Mouse (Mus musculus) hindbrain, postnatal 0 days (tissue): ENCODE data around the gene Degs2. TPM values are rescaled to one million over a fixed set of nuclear protein-coding genes. Genes with fewer than 3 reads are reported as not detected.

Experiments used
- ATAC-seq: fragments of 200-750 bp; cut with Nextera tagmentation; 2 replicates; pipeline ENCODE4 v1.8.0; 2017; ENCODE audit warnings: mild to moderate bottlenecking, moderate TSS enrichment, moderate library complexity
- DNase-seq: peaks from one replicate; pipeline ENCODE4 v3.0.0-alpha.2; 2015; ENCODE audit warnings: low spot score
- H3K27ac ChIP-seq: fragments of 300-500 bp; sonication (generic); 2 replicates; pipeline ENCODE4 v1.5.1; 2014; ENCODE audit warnings: mild to moderate bottlenecking
- H3K27me3 ChIP-seq: fragments of 300-500 bp; sonication (generic); 2 replicates; pipeline ENCODE4 v1.6.1; 2014; ENCODE audit warnings: low read length, mixed read lengths; ENCODE audit not compliant: insufficient read depth
- H3K36me3 ChIP-seq: fragments of 300-500 bp; sonication (generic); 2 replicates; pipeline ENCODE4 v1.6.1; 2014; ENCODE audit warnings: low read length, mixed read lengths; ENCODE audit not compliant: insufficient read depth
- H3K4me1 ChIP-seq: fragments of 300-500 bp; sonication (generic); 2 replicates; pipeline ENCODE4 v1.6.1; 2014; ENCODE audit warnings: antibody characterized with exemption, low read length, mixed read lengths; ENCODE audit not compliant: insufficient read depth
- H3K4me2 ChIP-seq: fragments of 300-500 bp; sonication (generic); 2 replicates; pipeline ENCODE4 v1.6.1; 2014; ENCODE audit warnings: low read depth, mild to moderate bottlenecking, low read length, moderate library complexity, mixed read lengths
- H3K4me3 ChIP-seq: fragments of 300-500 bp; sonication (generic); 2 replicates; pipeline ENCODE4 v1.5.1; 2014; ENCODE audit warnings: low read length
- H3K9ac ChIP-seq: fragments of 300-500 bp; sonication (generic); replicated peaks from 2 replicates; pipeline ENCODE4 v1.6.1; 2014; ENCODE audit warnings: mild to moderate bottlenecking, low read length, moderate library complexity, mixed read lengths
- H3K9me3 ChIP-seq: fragments of 300-500 bp; sonication (generic); 2 replicates; pipeline ENCODE4 v1.6.1; 2016; ENCODE audit warnings: low read length, mixed read lengths
- CTCF ChIP-seq: IDR thresholded peaks from 2 replicates; pipeline ENCODE4 v1.5.1; 2016; ENCODE audit warnings: antibody characterized with exemption, control low read depth, low read depth
- whole genome bisulfite sequencing: fragments of 180-500 bp; shearing (Covaris S2); extraction: QIAGEN DNeasy Blood & Tissue Kit; methylation state at CpG from one replicate; pipeline ENCODE4 v1.1.7; 2014; 5-methylcytosine and 5-hydroxymethylcytosine counted together
- polyA plus RNA-seq: library from polyadenylated mRNA; unstranded; fragments of >200 nt; fragmentation: Nextera tagmentation; extraction: Ambion mirVana; gene quantifications from 2 replicates; pipeline ENCODE4 v1.2.1, GENCODE M21; 2015
- total RNA-seq: library from RNA; depleted of rRNA; stranded (reverse); fragments of >200 nt; gene quantifications from 2 replicates; pipeline ENCODE4 v1.2.3, GENCODE M21; 2014

The Degs2 gene
- total and polyA plus RNA-seq, 2 experiments from 2014 or later, result 0.10 to 0.73 TPM

GRCm38 (mm10) chr12:108689167-108689566 lies 12.9 kb downstream of the Degs2 start:
- ATAC-seq, result no peak
- H3K9me3 ChIP-seq, result no peaks in the 10 kb centered on the region
- no peak for DNase-seq
- H3K4me2 ChIP-seq, result no peak overlapping the region
- H3K36me3 ChIP-seq, result peaks cover 18% of the 10 kb centered on the region
- TF ChIP-seq CTCF, result no peak; the same call in 1 of the 2 replicates
- H3K9ac ChIP-seq, result no peak overlapping the region
- H3K27me3 ChIP-seq, result no peaks in the 10 kb centered on the region
- no peak overlapping the region for H3K27ac ChIP-seq
- H3K4me3 ChIP-seq, result no peak overlapping the region
- 87% methylated on average over 9 of the region's 9 CpGs for WGBS
- no peaks in the 10 kb centered on the region for H3K4me1 ChIP-seq

DNA sequence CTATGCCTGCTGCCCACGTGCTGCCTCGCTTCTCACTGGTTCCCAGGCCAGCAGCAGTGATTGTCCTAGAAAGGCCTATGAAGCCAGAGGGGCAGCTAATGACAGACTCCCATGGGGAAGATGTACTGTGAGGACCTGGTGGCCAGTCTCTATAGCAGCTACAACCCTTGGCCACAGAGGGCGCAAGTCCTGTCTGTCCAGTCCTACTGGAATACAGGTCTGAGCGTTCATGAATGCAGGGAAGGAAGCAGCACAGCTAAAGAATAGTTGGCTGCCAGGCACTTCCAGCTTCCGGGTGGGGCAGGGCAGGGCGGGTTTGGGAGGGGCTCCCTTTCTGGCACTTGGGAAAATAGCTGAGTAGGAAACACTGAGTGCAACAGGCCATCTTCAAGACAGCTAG lies 15.2 kb downstream of the Degs2 start:
- Histone ChIP-seq H3K4me2 (no peak overlapping the region), H3K36me3 (peaks cover 36% of the 10 kb centered on the region), H3K9me3 (no peaks in the 10 kb centered on the region), H3K9ac (no peak overlapping the region), H3K27ac (no peak overlapping the region), H3K27me3 (no peaks in the 10 kb centered on the region), H3K4me1 (no peaks in the 10 kb centered on the region), H3K4me3 (no peak overlapping the region)
- 66% methylated on average over 6 of the region's 6 CpGs for WGBS
- ATAC-seq (peak; percentile 33; the same call in 1 of the 2 replicates), DNase-seq (peak; percentile 16)
- TF ChIP-seq CTCF, result peak; percentile 59

GRCm38 (mm10) chr12:108686463-108686862 lies 15.7 kb downstream of the Degs2 start:
- Histone ChIP-seq H3K36me3 (peaks cover 40% of the 10 kb centered on the region), H3K9ac (no peak overlapping the region), H3K4me3 (no peak overlapping the region), H3K27me3 (no peaks in the 10 kb centered on the region), H3K27ac (0 out of 2 replicates have a peak overlapping the region, but pooled peaks have one; percentile 29), H3K4me1 (no peaks in the 10 kb centered on the region), H3K4me2 (no peak overlapping the region), H3K9me3 (no peaks in the 10 kb centered on the region)
- 69% methylated on average over 6 of the region's 6 CpGs for WGBS
- no peak for TF ChIP-seq CTCF
- ATAC-seq (peak; percentile 41; the same call in 1 of the 2 replicates), DNase-seq (peak; percentile 24)

DNA sequence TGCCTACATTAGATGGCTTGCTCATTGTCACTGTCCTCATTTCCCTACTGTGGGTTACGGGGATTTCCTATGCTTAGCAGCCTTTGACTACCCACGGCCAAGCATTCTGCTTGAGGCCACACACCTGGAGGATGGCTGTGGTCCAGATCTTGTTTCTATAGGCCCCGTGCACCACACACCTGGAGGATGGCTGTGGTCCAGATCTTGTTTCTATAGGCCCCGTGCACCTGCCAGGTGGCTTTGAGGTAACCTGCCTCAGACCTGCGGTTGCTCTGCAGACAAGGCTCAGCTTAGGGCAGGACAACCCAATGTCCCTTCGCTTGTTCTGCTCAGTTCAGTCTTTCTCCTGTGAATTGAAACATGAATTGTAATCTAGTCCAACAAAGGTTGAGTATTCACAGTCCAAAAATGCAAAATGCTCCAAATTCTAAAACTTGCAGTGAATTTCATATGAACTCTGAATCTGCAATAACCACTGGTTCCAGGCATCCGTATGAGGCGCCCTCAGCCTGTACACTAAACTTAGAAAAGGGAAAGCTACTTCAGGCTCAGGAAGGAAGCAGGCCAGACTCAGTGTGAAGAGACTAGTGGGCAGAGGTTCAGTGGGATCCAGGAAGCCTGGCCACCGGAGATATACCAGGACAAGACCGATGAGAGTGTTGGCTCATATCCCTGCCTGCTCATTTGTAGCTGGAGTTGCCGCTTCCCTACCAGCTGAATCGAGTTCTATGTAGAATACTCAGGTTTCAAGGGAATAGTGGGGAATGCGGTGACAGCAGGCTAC lies 19.7 kb downstream of the Degs2 start:
- peaks cover 55% of the 10 kb centered on the region for H3K36me3 ChIP-seq

GRCm38 (mm10) chr12:108680861-108681260 lies 21.3 kb downstream of the Degs2 start:
- H3K27ac ChIP-seq, result no peak overlapping the region
- H3K4me1 ChIP-seq, result no peaks in the 10 kb centered on the region
- TF ChIP-seq CTCF, result no peak
- DNase-seq (no peak), ATAC-seq (no peak)
- H3K4me3 ChIP-seq, result no peak overlapping the region
- no peaks in the 10 kb centered on the region for H3K9me3 ChIP-seq
- H3K4me2 ChIP-seq, result no peak overlapping the region
- no peak overlapping the region for H3K9ac ChIP-seq
- WGBS, result 93% methylated on average over 8 of the region's 8 CpGs
- H3K36me3 ChIP-seq, result peaks cover 64% of the 10 kb centered on the region
- H3K27me3 ChIP-seq, result no peaks in the 10 kb centered on the region

More for the DNA sequence above, 19.7 kb downstream of the Degs2 start:
- Histone ChIP-seq H3K27me3 (no peaks in the 10 kb centered on the region), H3K4me3 (no peak overlapping the region), H3K4me1 (no peaks in the 10 kb centered on the region), H3K9ac (no peak overlapping the region), H3K4me2 (no peak overlapping the region), H3K9me3 (no peaks in the 10 kb centered on the region), H3K27ac (no peak overlapping the region)
- TF ChIP-seq CTCF, result no peak
- ATAC-seq (no peak), DNase-seq (no peak)
- WGBS, result 92% methylated on average over 13 of the region's 13 CpGs

- no peak for ATAC-seq
- Histone ChIP-seq H3K36me3 (peaks cover 58% of the 10 kb centered on the region), H3K9ac (no peak overlapping the region), H3K4me1 (no peaks in the 10 kb centered on the region), H3K27me3 (no peaks in the 10 kb centered on the region), H3K9me3 (no peaks in the 10 kb centered on the region), H3K4me3 (no peak overlapping the region), H3K27ac (no peak overlapping the region), H3K4me2 (no peak overlapping the region)
- WGBS, result 81% methylated on average over 4 of the region's 4 CpGs
- no peak for DNase-seq
- no peak for TF ChIP-seq CTCF
These were observed 23.7 kb downstream of the Degs2 start for GRCm38 (mm10) chr12:108678366-108678765.

DNA sequence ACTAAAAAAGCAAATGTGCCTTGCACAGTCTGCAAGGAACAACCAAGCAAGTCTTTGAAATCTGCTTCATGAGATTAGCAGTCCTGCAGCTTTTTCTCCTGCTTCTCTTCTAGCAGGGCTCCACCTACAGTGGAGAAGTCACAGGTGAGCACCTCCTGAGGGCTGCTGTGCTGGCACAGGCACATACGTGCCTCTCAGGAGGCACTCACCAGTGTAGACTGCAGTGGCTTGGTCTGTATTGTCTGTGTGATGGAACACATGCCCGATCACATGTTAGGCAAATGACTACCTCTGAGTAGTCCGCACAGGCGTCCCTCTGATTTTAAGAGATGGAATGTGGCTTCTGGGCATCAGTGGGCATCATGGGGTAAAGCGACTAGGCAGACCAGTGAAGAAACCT lies 25.0 kb downstream of the Degs2 start:
- Histone ChIP-seq H3K9me3 (no peaks in the 10 kb centered on the region), H3K27me3 (no peaks in the 10 kb centered on the region), H3K36me3 (peaks cover 55% of the 10 kb centered on the region), H3K27ac (no peak overlapping the region), H3K4me2 (no peak overlapping the region), H3K4me1 (no peaks in the 10 kb centered on the region), H3K4me3 (no peak overlapping the region), H3K9ac (no peak overlapping the region)
- WGBS, result 88% methylated on average over 5 of the region's 5 CpGs
- no peak for DNase-seq
- no peak for TF ChIP-seq CTCF
- no peak for ATAC-seq
